Mouse (Mus musculus): ENCODE results near the gene Prdx2.

Gene Prdx2

GRCm38 (mm10) chr8:84978248-84978940 lies 9.0 kb downstream of the Prdx2 start, which contains the start of gene Junb:
Gene Junb (minus strand): TSS chr8:84978718.
- DNase-seq (ENCODE audit: low read depth, low spot score), result peak; percentile 89

- DNase-seq (ENCODE audit: low read depth, low spot score), result peak; percentile 86
Measured at GRCm38 (mm10) chr8:84979599-84980421, 10.4 kb downstream of the Prdx2 start.

DNA sequence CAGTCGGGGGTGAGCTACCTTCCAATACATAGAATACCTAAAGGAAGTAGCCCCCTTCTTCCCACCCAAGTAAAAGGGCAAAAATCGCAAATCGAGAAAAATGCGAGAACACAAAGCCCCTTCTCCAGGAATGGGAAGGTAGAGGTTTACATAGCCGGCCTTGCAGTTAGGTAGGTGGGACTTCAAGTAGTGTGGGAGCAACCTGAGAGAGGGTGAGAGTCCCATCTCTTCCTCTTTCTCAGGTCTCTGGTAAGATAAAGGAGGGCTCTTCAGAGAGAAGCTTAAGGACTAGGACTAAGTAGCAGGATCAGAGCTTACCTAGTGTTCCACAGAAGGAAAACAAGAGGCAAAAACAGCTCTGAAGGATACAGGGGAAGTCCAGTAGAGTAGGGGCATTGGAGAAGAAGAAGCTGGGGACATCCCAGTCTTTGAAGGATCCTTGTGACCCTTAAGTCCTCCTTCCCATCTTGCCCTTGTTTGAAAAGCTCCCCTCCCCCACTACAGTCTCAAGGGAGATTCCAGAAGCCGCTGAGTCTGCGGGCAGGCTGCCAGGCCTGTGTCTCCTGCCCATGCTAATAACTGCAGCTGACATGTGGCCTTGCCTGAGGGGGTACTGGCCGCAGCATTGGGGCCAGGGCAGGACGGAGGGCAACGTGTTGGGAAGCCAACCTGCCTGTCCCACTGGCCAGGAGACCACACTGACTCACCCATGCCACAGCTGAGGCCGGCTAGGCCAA lies 11.4 kb downstream of the Prdx2 start:
- DNase-seq (ENCODE audit: low read depth, low spot score), result peak; percentile 65

DNA sequence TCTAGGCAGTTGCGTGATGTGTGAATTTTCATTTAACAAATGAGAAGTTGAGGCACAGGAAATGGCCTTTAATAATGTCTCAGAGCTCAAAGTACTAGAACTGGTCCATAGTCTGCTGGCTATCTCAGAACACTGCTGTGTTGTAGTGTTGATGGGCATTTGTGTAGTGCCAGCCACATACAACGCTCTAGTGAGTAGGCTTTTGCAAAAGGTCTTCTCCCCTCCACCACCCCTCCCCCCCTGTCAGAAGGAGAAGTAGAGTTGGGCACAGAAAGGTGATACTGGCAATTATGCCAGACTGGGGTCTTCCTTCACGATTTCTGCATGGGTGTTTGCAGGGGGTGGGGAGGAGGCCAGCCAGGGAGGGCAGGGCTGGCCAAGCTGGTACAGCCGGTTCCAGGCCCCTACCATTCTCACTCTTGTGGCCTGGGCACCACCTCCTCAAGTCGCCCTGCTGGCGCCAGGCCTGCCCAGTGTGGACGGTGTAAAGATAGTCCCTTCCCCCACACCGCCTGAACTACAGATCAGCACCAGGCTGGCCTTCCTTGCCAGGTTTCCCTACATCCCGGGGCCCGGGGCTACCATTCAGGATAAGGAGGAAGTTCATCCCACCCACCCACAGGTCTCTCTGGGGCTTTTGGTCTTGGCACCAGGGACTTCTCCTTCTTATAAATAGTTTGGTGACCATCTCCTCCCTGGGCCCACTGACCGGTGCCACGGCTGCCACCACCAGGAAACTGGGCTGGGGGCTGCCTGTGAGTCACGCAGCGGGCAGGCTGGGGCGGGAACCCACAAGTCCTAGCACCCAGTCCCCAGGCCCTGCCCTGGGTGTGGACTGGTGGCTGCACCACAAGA lies 12.5 kb downstream of the Prdx2 start:
- DNase-seq (ENCODE audit: low read depth, low spot score), result no peak

- no peak for DNase-seq (ENCODE audit: low read depth, low spot score)
Measured at GRCm38 (mm10) chr8:84982499-84983011, 13.2 kb downstream of the Prdx2 start.

DNA sequence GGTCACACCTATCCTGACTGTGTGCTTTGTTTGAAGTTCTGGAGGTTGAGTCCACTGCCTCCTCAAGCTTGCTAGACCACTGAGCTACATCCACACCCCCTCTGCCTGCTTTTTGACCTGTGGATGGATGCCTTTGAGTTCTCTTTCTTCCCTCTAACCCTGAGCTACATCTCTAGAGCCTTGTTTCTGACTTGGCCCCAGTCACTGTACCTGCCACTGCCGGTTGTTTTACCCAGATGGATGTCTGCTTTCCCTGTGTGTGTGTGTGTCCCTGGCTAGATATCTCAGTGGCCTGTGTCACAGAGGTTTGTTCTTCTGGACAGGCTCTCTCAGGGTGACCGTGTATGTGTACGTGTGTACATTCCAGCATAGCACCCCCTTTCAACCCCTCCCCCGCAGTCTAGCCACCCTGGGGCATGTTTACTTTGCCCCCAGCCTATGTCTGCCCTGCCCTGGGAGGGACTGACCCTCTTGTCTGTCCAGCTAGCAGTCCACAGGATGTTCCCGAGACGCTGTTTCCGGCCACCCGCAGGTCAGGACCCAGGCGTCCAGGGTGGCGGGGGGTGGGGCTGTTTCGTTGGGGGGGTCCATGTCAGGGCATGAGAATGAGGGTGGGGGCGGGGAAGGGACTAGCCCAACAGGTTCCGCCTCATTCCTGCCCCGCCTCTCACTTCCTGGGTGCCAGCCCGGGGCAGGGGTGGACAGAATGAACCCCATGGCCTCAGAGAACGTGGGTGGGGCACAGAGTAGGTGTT lies 15.1 kb downstream of the Prdx2 start:
- no peak for DNase-seq (ENCODE audit: low read depth, low spot score)

GRCm38 (mm10) chr8:84985049-84985683 lies 15.8 kb downstream of the Prdx2 start:
- no peak for DNase-seq (ENCODE audit: low read depth, low spot score)

DNA sequence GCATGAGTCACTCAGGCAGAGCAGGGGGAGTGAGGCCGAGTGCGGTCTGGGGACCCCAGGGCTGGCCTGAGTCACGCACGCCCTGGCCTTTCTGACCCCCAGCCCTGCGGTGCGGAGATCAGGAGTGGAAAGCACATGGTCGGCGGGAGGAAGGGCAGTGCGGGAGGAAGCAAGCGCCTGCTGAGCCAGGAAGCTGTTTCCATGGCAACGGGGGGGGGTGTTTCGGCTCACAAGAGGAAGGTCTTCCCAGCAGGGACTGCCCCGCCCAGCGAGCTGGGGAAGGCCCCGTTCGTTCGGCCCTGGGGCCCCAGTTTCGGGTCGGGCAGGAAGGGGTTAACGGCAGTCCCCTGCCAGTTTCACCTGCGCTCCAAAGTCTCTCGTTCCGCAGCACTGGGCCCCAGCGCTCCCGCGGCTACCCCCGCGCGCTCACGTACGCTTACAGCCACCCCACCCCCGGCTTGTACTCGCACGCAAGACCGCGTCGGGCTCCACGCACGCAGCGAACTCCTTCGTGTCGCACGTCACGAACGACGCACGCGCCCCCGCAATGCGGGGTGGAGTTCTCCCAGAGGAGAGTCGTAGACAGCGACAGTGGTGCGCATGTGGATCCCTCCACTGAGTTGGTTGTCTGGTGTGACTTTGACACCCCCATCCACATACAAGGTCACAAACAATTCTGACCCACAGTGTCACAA lies 16.4 kb downstream of the Prdx2 start:
- peak; percentile 74 for DNase-seq (ENCODE audit: low read depth, low spot score)

GRCm38 (mm10) chr8:84986379-84986945 lies 17.1 kb downstream of the Prdx2 start:
- no peak for DNase-seq (ENCODE audit: low read depth, low spot score)

GRCm38 (mm10) chr8:84987388-84987787 lies 18.0 kb downstream of the Prdx2 start:
- no peak for DNase-seq (ENCODE audit: low read depth, low spot score)

DNA sequence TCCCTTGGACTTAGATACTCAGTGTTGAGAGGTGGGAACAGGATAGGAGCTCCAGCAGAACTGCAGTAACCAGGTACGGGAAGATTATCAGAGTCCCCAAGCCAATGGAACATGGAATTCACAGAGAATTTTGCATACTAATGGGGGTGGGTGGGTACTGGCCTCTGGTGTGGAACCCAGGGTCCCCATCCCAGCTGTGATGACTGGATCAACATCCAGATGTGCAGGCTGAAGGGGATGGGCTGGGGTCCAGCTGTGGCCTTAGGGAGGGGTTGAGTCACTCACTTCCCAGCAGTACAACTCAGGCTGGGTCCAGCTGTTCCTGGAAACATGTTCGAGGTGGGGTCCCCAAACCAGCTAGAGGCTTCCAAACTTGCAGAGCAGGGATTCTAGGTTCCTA lies 18.5 kb downstream of the Prdx2 start:
- DNase-seq (ENCODE audit: low read depth, low spot score), result no peak

DNA sequence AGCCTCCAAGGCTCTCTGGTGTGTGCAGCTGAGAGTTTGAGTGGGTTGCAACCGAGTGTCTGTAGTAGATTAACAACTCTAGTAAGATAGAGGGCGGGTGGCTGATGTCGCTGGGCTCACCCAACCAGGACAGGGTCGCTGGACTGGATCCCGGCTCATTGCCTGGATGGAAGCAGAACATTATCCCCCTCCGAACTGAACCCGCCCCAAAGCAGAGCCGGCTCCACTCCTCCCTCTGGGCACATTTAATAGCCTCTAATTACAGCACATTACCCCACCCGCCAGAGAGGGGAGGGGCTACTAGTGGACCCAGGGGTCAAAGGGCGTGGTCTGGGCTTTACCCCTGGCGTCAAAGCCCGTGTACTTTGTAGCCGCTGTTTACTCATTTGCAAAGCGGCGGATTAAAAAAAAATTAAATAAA lies 19.9 kb downstream of the Prdx2 start:
- DNase-seq (ENCODE audit: low read depth, low spot score), result no peak

GRCm38 (mm10) chr8:84989810-84990209 lies 20.4 kb downstream of the Prdx2 start:
- peak; percentile 85 for DNase-seq (ENCODE audit: low read depth, low spot score)

DNA sequence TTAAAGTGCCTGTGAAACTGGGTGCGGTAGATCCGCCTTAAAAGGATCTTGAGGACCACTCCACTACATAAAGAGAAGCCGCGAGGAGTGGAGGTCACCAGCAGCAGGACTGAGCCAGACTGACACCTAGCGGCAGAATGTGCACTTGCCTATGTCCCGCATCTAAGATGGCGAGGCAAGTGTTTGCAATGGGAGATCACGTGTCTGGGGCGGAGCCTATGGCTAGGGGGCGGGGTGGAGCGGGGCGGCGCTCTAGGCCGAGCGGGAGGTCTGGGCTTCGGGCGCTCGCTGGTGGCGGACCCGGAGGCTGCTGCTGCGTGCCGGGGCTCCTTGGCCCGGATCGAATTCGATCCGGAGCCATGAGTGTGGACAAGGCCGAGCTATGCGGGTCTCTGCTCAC lies 21.0 kb downstream of the Prdx2 start, which contains the start of gene Hook2:
Gene Hook2, plus strand, starts transcription at position 255 of the 400 bp plus-strand sequence.
- DNase-seq (ENCODE audit: low read depth, low spot score), result peak; percentile 97

DNA sequence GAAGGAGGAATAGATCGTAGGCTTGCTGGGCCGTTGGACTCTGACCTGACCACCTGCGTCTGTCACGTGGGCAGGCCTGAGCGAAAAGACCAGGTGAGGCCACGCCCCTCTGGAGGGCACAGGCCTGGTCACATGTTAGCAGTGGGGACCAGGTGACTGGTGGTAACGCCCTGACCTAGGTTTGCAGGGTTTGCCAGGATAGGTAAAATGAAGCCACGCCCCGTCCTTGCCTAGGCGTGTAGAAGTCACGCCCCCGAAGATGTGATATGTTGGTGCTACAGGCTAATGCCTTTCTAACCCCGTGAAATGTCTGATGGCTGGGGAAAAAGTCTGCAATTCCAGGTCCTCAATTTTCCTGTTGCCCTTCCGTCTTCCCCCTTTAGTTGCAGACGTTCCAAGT lies 21.4 kb downstream of the Prdx2 start:
- no peak for DNase-seq (ENCODE audit: low read depth, low spot score)

- DNase-seq (ENCODE audit: low read depth, low spot score), result no peak
Measured at GRCm38 (mm10) chr8:84994375-84994774, 25.0 kb downstream of the Prdx2 start.

- DNase-seq (ENCODE audit: low read depth, low spot score), result no peak
Measured at GRCm38 (mm10) chr8:84995680-84996079, 26.3 kb downstream of the Prdx2 start.

GRCm38 (mm10) chr8:84996978-84997377 lies 27.6 kb downstream of the Prdx2 start:
- no peak for DNase-seq (ENCODE audit: low read depth, low spot score)

Measured in retina, postnatal 7 days (tissue).